Mouse (Mus musculus) heart, embryonic 13.5 days (tissue): ENCODE data around the gene Spint4. TPM values are rescaled to one million over a fixed set of nuclear protein-coding genes. Genes with fewer than 3 reads are reported as not detected.

ENCODE experiments used
- ATAC-seq: fragments of 200-750 bp; cut with Nextera tagmentation; 2 replicates; pipeline ENCODE4 v1.8.0; 2017; ENCODE audit warnings: moderate TSS enrichment; ENCODE audit not compliant: insufficient number of reproducible peaks, low FRiP score, low TSS enrichment; ENCODE audit errors: extremely low read depth
- H3K27ac ChIP-seq: fragments of 300-500 bp; sonication (generic); replicated peaks from 2 replicates; pipeline ENCODE4 v1.5.1; 2015; ENCODE audit warnings: moderate library complexity, mild to moderate bottlenecking, inconsistent platforms
- H3K27me3 ChIP-seq: fragments of 300-500 bp; sonication (generic); replicated peaks from 2 replicates; pipeline ENCODE4 v1.6.1; 2015; ENCODE audit warnings: mild to moderate bottlenecking, inconsistent platforms
- H3K36me3 ChIP-seq: fragments of 300-500 bp; sonication (generic); 2 replicates; pipeline ENCODE4 v1.6.1; 2015; ENCODE audit warnings: mild to moderate bottlenecking, inconsistent platforms
- H3K4me1 ChIP-seq: fragments of 300-500 bp; sonication (generic); 2 replicates; pipeline ENCODE4 v1.6.1; 2015; ENCODE audit warnings: inconsistent platforms
- H3K4me2 ChIP-seq: fragments of 300-500 bp; sonication (generic); 2 replicates; pipeline ENCODE4 v1.6.1; 2015; ENCODE audit warnings: inconsistent platforms, mild to moderate bottlenecking, moderate library complexity
- H3K4me3 ChIP-seq: fragments of 300-500 bp; sonication (generic); 2 replicates; pipeline ENCODE4 v1.5.1; 2015; ENCODE audit warnings: moderate library complexity, mild to moderate bottlenecking, inconsistent platforms
- H3K9ac ChIP-seq: fragments of 300-500 bp; sonication (generic); 2 replicates; pipeline ENCODE4 v1.6.1; 2015; ENCODE audit warnings: inconsistent platforms, mild to moderate bottlenecking, moderate library complexity
- H3K9me3 ChIP-seq: fragments of 300-500 bp; sonication (generic); 2 replicates; pipeline ENCODE4 v1.6.1; 2016; ENCODE audit warnings: inconsistent platforms
- WGBS: fragments of 180-500 bp; shearing (Covaris S2); methylation state at CpG from one replicate; pipeline ENCODE4 v1.1.7; 2015; ENCODE audit warnings: mixed read lengths; 5-methylcytosine and 5-hydroxymethylcytosine counted together
- polyA plus RNA-seq: library from polyadenylated mRNA; unstranded; fragments of >200 nt; fragmentation: Nextera tagmentation; extraction: Ambion mirVana; gene quantifications from 2 replicates; pipeline ENCODE4 v1.2.1, GENCODE M21; 2015

The Spint4 gene
- polyA plus RNA-seq: not detected in 2 replicates

- Histone ChIP-seq H3K27ac (no peak within 1 kb of the TSS), H3K9me3 (no peaks in the 10 kb centered on the region), H3K4me2 (no peak within 1 kb of the TSS), H3K27me3 (peaks cover 10% of the 10 kb centered on the region), H3K4me3 (no peak within 1 kb of the TSS), H3K4me1 (no peaks in the 10 kb centered on the region), H3K36me3 (no peaks in the 10 kb centered on the region), H3K9ac (no peak within 1 kb of the TSS)
- WGBS: 73% methylated on average over 4 of the region's 4 CpGs
- no peak for ATAC-seq
Observed at GRCm38 (mm10) chr2:164698201-164698600, at the start of gene Spint4. Spint4 (plus strand) TSS chr2:164698501.

- Histone ChIP-seq H3K4me2 (no peak within 1 kb of the TSS), H3K4me3 (no peak within 1 kb of the TSS), H3K36me3 (no peaks in the 10 kb centered on the region), H3K27me3 (peaks cover 11% of the 10 kb centered on the region), H3K4me1 (no peaks in the 10 kb centered on the region), H3K27ac (no peak within 1 kb of the TSS), H3K9me3 (no peaks in the 10 kb centered on the region), H3K9ac (no peak within 1 kb of the TSS)
- 16% methylated on average over 11 of the region's 11 CpGs for WGBS
- ATAC-seq: no peak
Observed at GRCm38 (mm10) chr2:164655858-164656257, 42.4 kb upstream of the Spint4 start, which contains the start of gene Wfdc10. Wfdc10 (plus strand) TSS chr2:164656046.

- no peak within 1 kb of the TSS for H3K27ac ChIP-seq
- no peaks in the 10 kb centered on the region for H3K4me1 ChIP-seq
- no peak within 1 kb of the TSS for H3K4me3 ChIP-seq
- 76% methylated on average over 9 of the region's 9 CpGs for WGBS
- no peak within 1 kb of the TSS for H3K9ac ChIP-seq
- no peak within 1 kb of the TSS for H3K4me2 ChIP-seq
- H3K36me3 ChIP-seq: no peaks in the 10 kb centered on the region
- ATAC-seq: no peak
- H3K9me3 ChIP-seq: no peaks in the 10 kb centered on the region
- peaks cover 11% of the 10 kb centered on the region for H3K27me3 ChIP-seq
Observed at GRCm38 (mm10) chr2:164656483-164656882, 41.8 kb upstream of the Spint4 start, which contains the start of gene Wfdc9. Wfdc9 (minus strand) TSS chr2:164656583.

- H3K4me2 ChIP-seq: no peak overlapping the region
- H3K27me3 ChIP-seq: no peaks in the 10 kb centered on the region
- no peak overlapping the region for H3K9ac ChIP-seq
- no peak for ATAC-seq
- 0 out of 2 replicates have a peak, but pooled peaks cover 3% of the 10 kb centered on the region for H3K9me3 ChIP-seq
- no peak overlapping the region for H3K27ac ChIP-seq
- WGBS: 77% methylated on average over 7 of the region's 7 CpGs
- H3K4me1 ChIP-seq: no peaks in the 10 kb centered on the region
- H3K4me3 ChIP-seq: no peak overlapping the region
- H3K36me3 ChIP-seq: no peaks in the 10 kb centered on the region
Observed at GRCm38 (mm10) chr2:164664851-164665250, 33.5 kb upstream of the Spint4 start.

GRCm38 (mm10) chr2:164670261-164670660 lies 28.0 kb upstream of the Spint4 start:
- Histone ChIP-seq H3K9ac (no peak overlapping the region), H3K36me3 (no peaks in the 10 kb centered on the region), H3K9me3 (0 out of 2 replicates have a peak, but pooled peaks cover 3% of the 10 kb centered on the region), H3K27me3 (peaks cover 3% of the 10 kb centered on the region), H3K4me1 (no peaks in the 10 kb centered on the region), H3K4me3 (no peak overlapping the region), H3K4me2 (no peak overlapping the region), H3K27ac (no peak overlapping the region)
- no peak for ATAC-seq
- 68% methylated on average over 5 of the region's 5 CpGs for WGBS

GRCm38 (mm10) chr2:164670938-164671337 lies 27.4 kb upstream of the Spint4 start:
- Histone ChIP-seq H3K27ac (no peak overlapping the region), H3K4me1 (no peaks in the 10 kb centered on the region), H3K4me3 (no peak overlapping the region), H3K27me3 (peaks cover 3% of the 10 kb centered on the region), H3K9me3 (0 out of 2 replicates have a peak, but pooled peaks cover 3% of the 10 kb centered on the region), H3K36me3 (no peaks in the 10 kb centered on the region), H3K9ac (no peak overlapping the region), H3K4me2 (no peak overlapping the region)
- no peak for ATAC-seq
- WGBS: 19% methylated on average over 1 of the region's 1 CpGs

- no peaks in the 10 kb centered on the region for H3K36me3 ChIP-seq
- WGBS: 61% methylated on average over 7 of the region's 7 CpGs
- H3K27me3 ChIP-seq: peaks cover 3% of the 10 kb centered on the region
- peaks cover 3% of the 10 kb centered on the region; the same call in 1 of the 2 replicates for H3K4me1 ChIP-seq
- no peak within 1 kb of the TSS for H3K4me2 ChIP-seq
- no peak within 1 kb of the TSS for H3K4me3 ChIP-seq
- H3K9me3 ChIP-seq: no peaks in the 10 kb centered on the region
- no peak within 1 kb of the TSS for H3K27ac ChIP-seq
- ATAC-seq: no peak
- H3K9ac ChIP-seq: no peak within 1 kb of the TSS
Observed at GRCm38 (mm10) chr2:164673987-164674386, 24.3 kb upstream of the Spint4 start, which contains the start of gene Wfdc11. Wfdc11 (minus strand) TSS chr2:164674087.

GRCm38 (mm10) chr2:164676103-164676502 lies 22.2 kb upstream of the Spint4 start:
- Histone ChIP-seq H3K4me1 (peaks cover 7% of the 10 kb centered on the region), H3K4me2 (no peak overlapping the region), H3K9ac (no peak overlapping the region), H3K27ac (no peak overlapping the region), H3K27me3 (no peaks in the 10 kb centered on the region; the same call in 1 of the 2 replicates), H3K9me3 (no peaks in the 10 kb centered on the region), H3K36me3 (no peaks in the 10 kb centered on the region), H3K4me3 (no peak overlapping the region)
- WGBS: 71% methylated on average over 7 of the region's 7 CpGs
- no peak for ATAC-seq

- Histone ChIP-seq H3K9ac (no peak overlapping the region), H3K4me3 (no peak overlapping the region), H3K4me1 (peaks cover 7% of the 10 kb centered on the region), H3K27ac (no peak overlapping the region), H3K36me3 (no peaks in the 10 kb centered on the region), H3K4me2 (no peak overlapping the region), H3K27me3 (no peaks in the 10 kb centered on the region), H3K9me3 (no peaks in the 10 kb centered on the region)
- ATAC-seq: no peak
- 70% methylated on average over 16 of the region's 16 CpGs for WGBS
Observed at GRCm38 (mm10) chr2:164676916-164677685, 21.2 kb upstream of the Spint4 start.

GRCm38 (mm10) chr2:164678848-164679625 lies 19.3 kb upstream of the Spint4 start:
- no peak for ATAC-seq
- 21% methylated on average over 19 of the region's 19 CpGs for WGBS

GRCm38 (mm10) chr2:164679906-164680305 lies 18.4 kb upstream of the Spint4 start:
- H3K9me3 ChIP-seq: no peaks in the 10 kb centered on the region

More at GRCm38 (mm10) chr2:164678848-164679625, 19.3 kb upstream of the Spint4 start:
- no peaks in the 10 kb centered on the region for H3K36me3 ChIP-seq
- H3K4me3 ChIP-seq: peak overlapping the region; percentile 44
- H3K9ac ChIP-seq: peak overlapping the region; percentile 62
- no peaks in the 10 kb centered on the region for H3K27me3 ChIP-seq
- peaks cover 7% of the 10 kb centered on the region for H3K4me1 ChIP-seq
- no peaks in the 10 kb centered on the region for H3K9me3 ChIP-seq
- peak overlapping the region; percentile 63 for H3K4me2 ChIP-seq
- no peak overlapping the region for H3K27ac ChIP-seq

More at GRCm38 (mm10) chr2:164679906-164680305, 18.4 kb upstream of the Spint4 start:
- Histone ChIP-seq H3K4me2 (no peak overlapping the region), H3K36me3 (no peaks in the 10 kb centered on the region), H3K27me3 (no peaks in the 10 kb centered on the region), H3K9ac (no peak overlapping the region), H3K27ac (no peak overlapping the region), H3K4me1 (peaks cover 7% of the 10 kb centered on the region), H3K4me3 (no peak overlapping the region)
- 60% methylated on average over 3 of the region's 3 CpGs for WGBS
- ATAC-seq: no peak
